Mouse (Mus musculus) layer of hippocampus, postnatal 25 days (tissue): ENCODE data around the gene Kcnb1. TPM values are rescaled to one million over a fixed set of nuclear protein-coding genes. Genes with fewer than 3 reads are reported as not detected.
A peak's percentile ranks its signal among the peaks of the same experiment; 100 is the strongest.

Experiments used
- DNase-seq, 2 experiments: peaks; one replicate each; pipeline ENCODE4 v3.0.0; 2022; ENCODE audit warnings: mixed read lengths in 2 of 2, low spot score in 1 of 2; ENCODE audit errors: extremely low spot score in 1 of 2
- total RNA-seq, 2 experiments: library from RNA; stranded (reverse); gene quantifications; 2 replicates each; pipeline ENCODE4 v1.2.3; 2021

Kcnb1 gene
- total RNA-seq, 2 experiments from 2014 or later: 86.5 to 103 TPM

DNA sequence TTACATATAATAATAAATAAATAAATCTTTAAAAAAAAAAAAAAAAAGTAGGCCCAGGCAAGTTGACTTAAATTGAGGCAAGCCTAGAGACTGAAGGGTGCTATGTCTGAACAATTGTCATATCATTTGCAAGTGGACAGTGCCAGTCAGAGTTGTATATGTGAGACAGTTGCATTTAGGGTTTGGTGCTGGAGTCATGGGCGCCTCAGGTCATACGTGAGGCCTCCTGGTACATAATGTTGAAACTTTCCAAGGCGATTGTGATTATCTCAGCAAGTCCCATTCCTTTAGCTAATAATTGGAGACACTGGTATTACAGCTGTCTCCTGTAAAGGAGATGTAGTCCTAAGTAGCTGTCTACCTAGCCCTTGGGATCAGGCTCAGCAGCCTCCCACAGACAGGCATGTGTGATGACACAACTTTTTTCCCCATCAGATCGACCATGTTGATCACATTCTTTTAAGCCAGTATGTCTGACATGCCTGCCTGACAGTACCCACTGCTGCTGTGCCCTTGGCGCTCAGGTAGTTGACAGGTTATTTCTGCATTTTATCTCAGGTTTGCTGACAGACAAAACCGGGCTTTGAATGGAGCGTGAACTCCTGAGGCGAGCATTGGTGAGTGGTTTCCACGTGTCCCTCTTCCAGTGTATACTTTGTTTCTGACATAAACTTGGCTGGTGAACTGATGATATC, 125.2 kb downstream of the Kcnb1 start:
- no peak for DNase-seq

DNA sequence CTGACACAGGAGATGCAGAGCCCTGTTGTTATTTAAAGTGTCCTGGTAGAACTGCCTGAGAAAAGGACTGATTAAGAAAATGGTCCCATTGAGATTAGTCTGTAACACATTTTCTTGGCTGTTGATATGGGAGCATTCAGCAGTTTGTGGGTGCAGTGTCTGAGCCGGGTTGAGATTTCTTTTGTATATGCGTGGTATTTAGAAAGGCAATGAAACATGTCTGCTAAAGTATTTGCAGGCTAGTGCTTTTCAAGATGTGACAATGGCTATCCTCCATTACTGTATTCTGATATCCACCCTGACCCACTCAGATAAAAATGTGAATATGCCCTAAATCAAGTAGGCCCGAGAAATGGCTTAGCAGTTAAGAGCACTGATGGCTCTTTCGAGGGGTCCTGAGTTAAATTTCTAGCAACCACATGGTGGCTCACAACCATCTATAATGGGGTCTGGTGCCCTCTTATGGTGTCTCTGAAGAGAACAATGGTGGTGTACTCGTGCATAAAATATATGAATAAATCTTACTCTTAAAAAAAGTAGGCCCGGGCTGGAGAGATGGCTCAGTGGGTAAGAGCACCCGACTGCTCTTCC, 126.0 kb downstream of the Kcnb1 start:
- DNase-seq: no peak

DNA sequence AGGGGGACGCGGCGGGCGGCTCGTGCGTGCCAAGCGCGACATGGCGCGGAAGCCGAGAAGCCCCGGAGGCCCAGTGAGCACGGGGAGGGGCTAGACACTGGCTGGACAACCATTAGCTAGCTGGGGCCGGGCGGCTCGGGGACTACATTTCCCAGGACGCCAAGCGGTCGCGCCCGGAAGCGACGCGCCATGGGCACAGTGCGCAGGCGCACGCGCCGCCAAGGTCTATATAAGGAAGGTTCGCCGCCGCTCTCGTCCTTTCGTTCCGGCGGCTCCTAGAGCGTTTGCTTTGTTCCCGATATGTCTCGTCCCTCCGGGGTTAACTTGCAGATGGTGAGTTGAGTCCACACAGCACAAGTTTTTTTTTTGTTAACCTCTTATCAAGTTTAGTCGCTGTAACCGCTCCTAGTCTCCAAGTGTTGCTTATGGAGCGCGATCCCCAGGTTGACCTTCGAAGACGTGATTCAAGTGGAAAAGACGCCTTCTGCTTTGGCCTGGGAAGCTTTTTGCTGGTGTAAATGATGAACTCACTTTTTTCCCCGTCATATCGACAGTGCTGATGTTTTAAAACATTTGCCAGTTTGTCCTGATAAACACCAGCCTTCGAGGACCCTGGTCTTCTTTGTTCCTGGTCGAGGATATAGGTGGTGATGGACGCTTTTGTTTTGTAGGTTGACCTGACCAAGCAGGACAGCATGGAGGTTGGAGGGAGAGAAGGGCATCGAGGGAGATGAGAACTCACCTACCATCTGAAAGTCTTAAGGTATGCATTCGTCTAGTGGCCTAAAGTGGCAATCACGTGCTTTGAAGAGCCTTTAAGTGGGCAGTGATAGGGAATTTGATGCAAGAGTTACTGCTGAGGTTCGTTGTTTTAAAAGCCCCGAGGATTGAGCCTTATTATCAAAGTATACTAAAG, 126.7 kb downstream of the Kcnb1 start, which contains the start of gene Znfx1:
TSS of gene Znfx1 (minus strand) at position 51 of the 916 bp plus-strand sequence.
- DNase-seq: peak; percentile 98 to 100

- peak in 1 of 2 experiments; percentile 62 for DNase-seq
These were observed 127.5 kb downstream of the Kcnb1 start for GRCm38 (mm10) chr2:167062497-167062911.

GRCm38 (mm10) chr2:167061381-167062034, 128.4 kb downstream of the Kcnb1 start:
- DNase-seq: no peak

GRCm38 (mm10) chr2:167060761-167061160, 129.2 kb downstream of the Kcnb1 start:
- DNase-seq: no peak

DNA sequence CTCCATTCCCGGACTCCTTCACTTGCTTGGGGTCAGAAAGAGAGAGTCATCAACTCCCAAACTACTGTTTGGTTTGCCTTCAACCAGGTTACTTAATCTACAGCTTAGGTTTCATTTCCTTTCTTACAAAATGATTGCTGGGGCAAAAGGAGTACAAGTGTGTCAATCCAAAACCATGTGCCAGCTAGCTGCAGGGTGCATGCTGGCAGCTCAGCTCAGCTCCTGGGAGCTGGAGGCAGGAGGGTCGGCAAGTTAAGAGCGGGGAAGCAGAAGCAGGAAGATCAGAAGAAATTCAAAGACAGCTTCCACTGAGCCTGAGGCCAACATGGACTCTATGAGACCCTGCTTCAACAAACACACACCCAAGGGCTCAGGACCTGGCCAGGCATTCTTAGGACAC, 129.6 kb downstream of the Kcnb1 start:
- no peak for DNase-seq

- no peak for DNase-seq
These were observed 130.0 kb downstream of the Kcnb1 start for GRCm38 (mm10) chr2:167059960-167060359.

- DNase-seq: no peak
These were observed 130.4 kb downstream of the Kcnb1 start for GRCm38 (mm10) chr2:167059536-167059935.

DNA sequence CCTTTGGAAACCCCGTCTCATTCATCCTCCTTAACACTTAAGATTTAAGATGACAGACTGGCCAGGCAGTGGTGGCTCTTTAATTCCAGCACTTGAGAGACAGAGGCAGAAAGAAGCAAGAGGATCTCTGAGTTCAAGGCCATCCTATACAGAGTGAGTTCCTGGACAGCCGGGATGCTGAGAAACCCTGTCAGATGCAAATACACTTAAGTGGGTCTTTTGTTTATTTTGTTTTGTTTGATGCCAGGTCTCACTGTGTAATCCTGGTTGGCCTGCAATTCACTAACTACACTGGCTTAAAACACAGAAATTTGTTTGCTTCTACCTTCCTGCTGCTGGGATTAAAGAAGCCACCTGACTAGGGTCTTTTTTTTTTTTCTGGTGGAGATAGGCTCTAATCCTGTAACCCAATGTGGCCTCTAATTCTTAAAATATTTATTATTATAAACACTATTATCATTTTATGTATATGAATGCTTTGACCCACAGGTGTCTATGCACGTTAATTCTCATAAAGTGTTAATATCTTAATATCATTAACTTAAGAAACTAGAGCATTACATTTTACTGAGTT, 131.1 kb downstream of the Kcnb1 start:
- no peak for DNase-seq

- no peak for DNase-seq
These were observed 131.8 kb downstream of the Kcnb1 start for GRCm38 (mm10) chr2:167058201-167058600.

DNA sequence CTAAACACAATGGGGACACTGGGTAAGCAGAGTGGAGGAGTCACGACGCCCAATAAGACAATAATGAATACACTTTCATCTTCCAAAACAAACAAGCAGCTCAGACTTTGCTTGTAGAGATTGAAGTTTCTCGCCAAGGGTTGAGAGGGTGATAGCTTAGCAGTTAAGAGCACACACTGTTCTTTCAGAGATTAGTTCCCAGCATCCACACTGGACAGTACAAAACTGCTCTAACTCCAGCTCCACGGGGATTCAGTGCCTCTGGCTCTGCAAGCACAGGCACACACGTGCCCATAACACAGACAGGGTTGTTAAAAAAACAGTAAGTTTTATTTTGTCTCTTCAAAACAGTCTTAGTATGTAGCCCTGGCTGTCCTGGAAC, 133.0 kb downstream of the Kcnb1 start:
- no peak for DNase-seq

- no peak for DNase-seq
These were observed 133.6 kb downstream of the Kcnb1 start for GRCm38 (mm10) chr2:167056210-167056941.

DNA sequence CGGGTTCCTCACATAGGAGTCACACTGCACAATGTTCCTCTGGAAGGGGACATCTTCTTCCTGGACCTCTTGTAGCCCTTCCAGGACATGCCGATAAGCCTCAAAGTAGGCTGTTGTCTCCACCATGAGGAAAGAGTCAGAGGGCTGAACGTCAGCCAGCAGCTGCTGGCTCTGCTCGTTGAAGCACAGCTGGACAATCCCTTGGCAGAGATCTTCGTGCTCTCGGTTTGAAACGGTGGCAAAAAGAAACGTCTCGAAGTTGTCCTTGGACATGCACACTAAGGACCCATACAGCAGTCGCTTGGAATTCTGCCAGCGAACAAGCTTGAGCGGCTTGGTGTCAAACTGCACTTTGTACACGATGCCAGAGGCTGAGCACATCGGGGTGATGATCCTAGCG, 134.6 kb downstream of the Kcnb1 start:
- no peak for DNase-seq

- no peak for DNase-seq
These were observed 136.7 kb downstream of the Kcnb1 start for GRCm38 (mm10) chr2:167053127-167053844.

DNA sequence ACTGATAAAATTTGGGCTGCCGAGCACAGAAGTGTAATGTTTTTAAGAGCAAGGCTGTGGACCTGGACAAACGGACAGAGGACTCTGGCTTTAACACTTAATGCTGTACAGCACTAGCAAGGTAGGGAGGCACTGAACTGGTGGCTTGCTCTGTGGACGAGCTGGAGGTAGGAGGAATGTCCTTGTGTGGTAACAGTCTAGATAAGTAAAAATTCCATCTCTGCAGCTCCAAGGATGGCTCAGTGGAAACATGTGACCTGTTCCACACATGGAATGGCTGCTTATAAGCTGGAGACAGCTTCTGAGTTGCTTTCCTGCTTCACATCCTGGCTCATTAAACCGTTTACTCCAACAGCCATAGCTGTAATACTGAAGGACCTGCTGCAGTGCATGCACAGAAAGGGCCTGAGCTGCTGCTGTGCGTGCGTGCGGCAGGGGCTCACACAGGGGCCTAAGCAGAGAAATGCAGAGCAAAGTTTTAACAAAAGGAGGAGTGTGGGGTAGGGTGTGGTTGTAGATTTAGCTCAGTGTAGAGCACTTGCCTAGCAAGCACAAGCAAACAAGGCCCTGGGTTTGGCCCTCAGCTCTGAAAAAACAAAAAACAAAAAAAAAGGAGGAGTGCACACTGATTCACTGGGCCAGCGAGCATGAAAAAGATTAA, 141.1 kb downstream of the Kcnb1 start:
- no peak for DNase-seq

GRCm38 (mm10) chr2:167048223-167048622, 141.7 kb downstream of the Kcnb1 start:
- no peak for DNase-seq
